Mouse (Mus musculus) embryonic facial prominence, embryonic 10.5 days (tissue): ENCODE results near the gene Rbx1. TPM values are rescaled to one million over a fixed set of nuclear protein-coding genes. Genes with fewer than 3 reads are reported as not detected.
A peak's percentile ranks its signal among the peaks of the same experiment; 100 is the strongest.
"Not testable (repeated sequence)": the region's sequence is repeated elsewhere in the genome, so short reads cannot be mapped to it uniquely, and the experiment has no call there.

Source experiments
- DNase-seq: peaks from one replicate; pipeline ENCODE4 v3.0.0-alpha.2; 2017; ENCODE audit warnings: low spot score
- H3K27ac ChIP-seq: fragments of 300-500 bp; sonication (generic); replicated peaks from 2 replicates; pipeline ENCODE4 v1.5.1; 2016; ENCODE audit warnings: mild to moderate bottlenecking
- H3K27me3 ChIP-seq: fragments of 300-500 bp; sonication (generic); replicated peaks from 2 replicates; pipeline ENCODE4 v1.6.1; 2016; ENCODE audit warnings: low read depth, mild to moderate bottlenecking; ENCODE audit not compliant: poor library complexity, severe bottlenecking
- H3K36me3 ChIP-seq: fragments of 300-500 bp; sonication (generic); replicated peaks from 2 replicates; pipeline ENCODE4 v1.6.1; 2016; ENCODE audit warnings: mild to moderate bottlenecking, moderate library complexity
- H3K4me1 ChIP-seq: fragments of 300-500 bp; sonication (generic); 2 replicates; pipeline ENCODE4 v1.6.1; 2016
- H3K4me3 ChIP-seq: fragments of 300-500 bp; sonication (generic); 2 replicates; pipeline ENCODE4 v1.5.1; 2016; ENCODE audit warnings: mild to moderate bottlenecking, moderate library complexity
- H3K9me3 ChIP-seq: fragments of 300-500 bp; sonication (generic); 2 replicates; pipeline ENCODE4 v1.6.1; 2016; ENCODE audit warnings: mild to moderate bottlenecking
- WGBS: fragments of 180-500 bp; shearing (Covaris S2); methylation state at CpG from one replicate; pipeline ENCODE4 v1.1.7; 2016; 5-methylcytosine and 5-hydroxymethylcytosine counted together
- polyA plus RNA-seq: library from polyadenylated mRNA; unstranded; fragments of >200 nt; fragmentation: Nextera tagmentation; extraction: Ambion mirVana; gene quantifications from 2 replicates; pipeline ENCODE4 v1.2.1, GENCODE M21; 2016

The Rbx1 gene
- polyA plus RNA-seq, 1 experiment from 2014 or later, result 622 TPM

DNA sequence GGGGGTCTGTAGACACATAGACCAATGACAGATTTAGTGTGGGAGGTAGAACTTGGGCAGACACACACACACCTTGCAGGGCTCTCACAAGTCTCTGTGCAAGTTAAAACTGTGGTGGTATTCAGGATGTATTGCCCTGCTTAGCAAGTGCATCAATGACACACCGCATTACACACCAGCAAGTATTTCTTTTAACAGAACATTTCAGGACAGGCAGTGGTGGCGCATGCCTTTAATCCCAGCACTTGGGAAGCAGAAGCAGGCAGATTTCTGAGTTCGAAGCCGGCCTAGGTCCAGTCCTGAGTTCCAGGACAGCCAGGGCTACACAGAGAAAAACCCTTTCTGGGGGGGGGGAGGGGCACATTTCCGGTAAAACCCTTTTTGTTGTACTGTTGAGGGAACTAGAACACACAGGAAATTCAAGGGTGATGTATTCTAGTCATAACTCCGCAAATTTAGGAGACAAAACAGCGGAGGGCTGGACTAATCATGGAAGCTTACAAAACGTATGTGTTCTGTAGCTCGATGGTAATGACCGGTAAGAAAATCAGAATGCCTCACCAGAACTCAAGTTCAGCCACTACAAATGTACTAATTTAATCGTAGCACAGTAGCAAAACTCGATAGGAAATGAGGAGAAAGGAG lies 958 bp upstream of the Rbx1 start:
- H3K27me3 ChIP-seq, result no peaks in the 10 kb centered on the region
- 80% methylated on average over 12 of the region's 12 CpGs for WGBS
- H3K27ac ChIP-seq, result peak overlapping the region; percentile 93
- H3K4me1 ChIP-seq, result peaks cover 20% of the 10 kb centered on the region
- H3K4me3 ChIP-seq, result peak overlapping the region; percentile 79
- peaks cover 36% of the 10 kb centered on the region for H3K36me3 ChIP-seq
- DNase-seq, result no peak
- H3K9me3 ChIP-seq, result peaks cover 8% of the 10 kb centered on the region; the same call in 1 of the 2 replicates

DNA sequence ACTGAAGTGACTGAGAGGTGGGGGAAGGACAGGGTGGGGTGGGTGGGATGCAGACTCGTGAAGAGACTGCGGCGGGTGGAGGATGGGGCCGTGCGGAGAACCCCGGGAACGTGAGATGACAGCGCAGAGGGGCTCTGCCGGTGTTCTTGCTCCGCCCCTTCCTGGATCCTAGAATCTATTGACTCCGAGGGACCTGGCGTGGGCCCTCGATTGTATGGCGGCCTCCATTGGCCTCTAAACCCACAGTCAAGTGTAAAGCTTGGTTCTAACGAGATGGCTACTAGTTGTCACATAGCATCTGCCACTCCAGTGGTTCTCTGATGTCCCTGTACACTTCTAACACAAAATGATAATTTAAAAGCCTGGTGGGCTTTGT lies 630 bp downstream of the Rbx1 start:
- Histone ChIP-seq H3K27me3 (no peaks in the 10 kb centered on the region), H3K27ac (peak overlapping the region; percentile 93), H3K4me3 (peak overlapping the region; percentile 79), H3K36me3 (peaks cover 46% of the 10 kb centered on the region), H3K9me3 (peaks cover 4% of the 10 kb centered on the region; the same call in 1 of the 2 replicates), H3K4me1 (peaks cover 20% of the 10 kb centered on the region)
- 0% methylated on average over 15 of the region's 15 CpGs for WGBS
- no peak for DNase-seq

DNA sequence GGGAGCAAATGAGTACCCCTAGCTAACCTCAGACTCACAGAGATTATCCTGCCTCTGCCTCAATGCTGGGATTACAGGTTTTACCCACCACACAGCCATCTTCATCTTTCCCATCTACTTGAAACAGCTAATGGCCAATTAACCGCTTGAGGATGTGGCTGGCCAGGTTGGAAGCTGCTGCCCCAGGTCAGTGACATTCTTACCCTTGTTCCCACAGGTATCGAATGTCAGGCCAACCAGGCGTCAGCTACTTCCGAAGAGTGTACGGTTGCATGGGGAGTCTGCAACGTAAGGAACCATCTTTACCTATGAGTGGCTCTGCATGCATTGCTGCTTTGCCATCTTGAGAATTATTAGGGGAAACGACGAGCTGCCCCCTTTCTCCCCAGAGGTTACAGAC lies 4.6 kb downstream of the Rbx1 start:
- Histone ChIP-seq H3K27ac (no peak overlapping the region), H3K4me3 (no peak overlapping the region), H3K27me3 (no peaks in the 10 kb centered on the region), H3K9me3 (no peaks in the 10 kb centered on the region), H3K4me1 (peaks cover 14% of the 10 kb centered on the region), H3K36me3 (peaks cover 77% of the 10 kb centered on the region)
- no peak for DNase-seq
- 73% methylated on average over 8 of the region's 8 CpGs for WGBS

DNA sequence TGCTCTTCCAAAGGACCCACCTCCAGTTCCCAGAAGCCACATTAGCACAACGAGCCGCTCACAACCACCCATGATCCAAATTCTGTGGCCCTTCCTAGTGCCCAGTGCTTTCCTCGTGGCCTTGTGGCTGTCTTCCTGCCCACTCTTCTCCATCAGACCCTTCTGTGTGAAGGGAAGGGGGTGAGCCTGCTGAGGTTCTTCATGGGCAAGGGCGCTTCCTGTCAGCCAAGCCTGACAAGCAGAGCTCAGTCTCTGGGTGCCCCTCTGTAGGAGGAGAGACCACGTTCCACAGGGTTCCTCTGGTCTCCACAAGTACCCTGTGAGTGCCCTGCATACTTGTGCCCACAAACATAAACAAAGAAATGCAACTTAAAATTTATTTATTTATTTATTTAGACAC lies 6.2 kb downstream of the Rbx1 start:
- H3K27me3 ChIP-seq, result no peaks in the 10 kb centered on the region
- H3K4me1 ChIP-seq, result peaks cover 12% of the 10 kb centered on the region
- 96% methylated on average over 5 of the region's 5 CpGs for WGBS
- H3K36me3 ChIP-seq, result peaks cover 85% of the 10 kb centered on the region
- H3K4me3 ChIP-seq, result no peak overlapping the region
- no peak overlapping the region for H3K27ac ChIP-seq
- no peak for DNase-seq
- H3K9me3 ChIP-seq, result no peaks in the 10 kb centered on the region

DNA sequence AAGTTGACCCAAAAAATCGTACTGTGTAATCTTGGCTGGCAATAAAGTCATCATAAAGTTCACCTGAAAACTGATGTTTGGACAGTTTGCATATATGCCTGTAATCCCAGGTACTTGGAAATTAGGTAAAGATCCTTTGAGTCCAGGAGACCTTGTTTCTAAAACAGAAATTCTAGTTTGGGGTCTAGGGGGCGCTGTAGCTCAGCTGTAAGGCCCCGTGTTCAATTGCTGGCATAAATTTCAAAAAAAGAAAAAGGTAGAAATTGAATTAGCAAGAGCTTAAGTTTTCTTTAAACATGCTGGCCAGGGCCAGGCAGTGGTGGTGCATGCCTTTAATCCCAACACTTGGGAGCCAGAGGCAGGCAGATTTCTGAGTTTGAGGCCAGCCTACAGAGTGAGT lies 9.6 kb downstream of the Rbx1 start:
- DNase-seq, result no peak
- no peak overlapping the region for H3K4me3 ChIP-seq
- no peak overlapping the region for H3K27ac ChIP-seq
- H3K9me3 ChIP-seq, result no peaks in the 10 kb centered on the region
- no peaks in the 10 kb centered on the region for H3K27me3 ChIP-seq
- peaks cover 5% of the 10 kb centered on the region; the same call in 1 of the 2 replicates for H3K4me1 ChIP-seq
- 46% methylated on average over 3 of the region's 3 CpGs for WGBS
- peaks cover 58% of the 10 kb centered on the region for H3K36me3 ChIP-seq

DNA sequence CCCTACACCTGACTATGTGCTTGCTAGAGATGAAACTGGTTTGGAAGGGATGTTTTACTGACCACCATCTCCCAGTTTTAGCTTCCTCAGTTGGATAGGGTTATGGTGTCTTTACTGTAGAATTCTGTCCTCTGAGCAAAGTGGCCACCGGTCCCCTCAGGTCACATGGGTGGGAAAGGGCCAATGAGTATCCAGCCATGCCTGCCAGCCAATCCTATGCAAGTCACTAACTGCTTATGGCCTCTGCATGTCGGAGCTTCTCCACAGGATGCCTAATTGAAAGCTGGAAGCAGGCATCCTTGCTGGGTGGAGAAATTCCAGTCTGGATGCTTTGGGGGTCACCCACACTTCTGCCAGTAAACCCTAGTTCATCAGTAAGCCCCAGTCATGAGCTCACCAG lies 10.5 kb downstream of the Rbx1 start:
- Histone ChIP-seq H3K4me1 (peaks cover 11% of the 10 kb centered on the region), H3K27me3 (no peaks in the 10 kb centered on the region), H3K4me3 (no peak overlapping the region), H3K9me3 (no peaks in the 10 kb centered on the region), H3K36me3 (peaks cover 49% of the 10 kb centered on the region), H3K27ac (no peak overlapping the region)
- WGBS, result 2% methylated on average over 2 of the region's 2 CpGs
- DNase-seq, result peak; percentile 57

DNA sequence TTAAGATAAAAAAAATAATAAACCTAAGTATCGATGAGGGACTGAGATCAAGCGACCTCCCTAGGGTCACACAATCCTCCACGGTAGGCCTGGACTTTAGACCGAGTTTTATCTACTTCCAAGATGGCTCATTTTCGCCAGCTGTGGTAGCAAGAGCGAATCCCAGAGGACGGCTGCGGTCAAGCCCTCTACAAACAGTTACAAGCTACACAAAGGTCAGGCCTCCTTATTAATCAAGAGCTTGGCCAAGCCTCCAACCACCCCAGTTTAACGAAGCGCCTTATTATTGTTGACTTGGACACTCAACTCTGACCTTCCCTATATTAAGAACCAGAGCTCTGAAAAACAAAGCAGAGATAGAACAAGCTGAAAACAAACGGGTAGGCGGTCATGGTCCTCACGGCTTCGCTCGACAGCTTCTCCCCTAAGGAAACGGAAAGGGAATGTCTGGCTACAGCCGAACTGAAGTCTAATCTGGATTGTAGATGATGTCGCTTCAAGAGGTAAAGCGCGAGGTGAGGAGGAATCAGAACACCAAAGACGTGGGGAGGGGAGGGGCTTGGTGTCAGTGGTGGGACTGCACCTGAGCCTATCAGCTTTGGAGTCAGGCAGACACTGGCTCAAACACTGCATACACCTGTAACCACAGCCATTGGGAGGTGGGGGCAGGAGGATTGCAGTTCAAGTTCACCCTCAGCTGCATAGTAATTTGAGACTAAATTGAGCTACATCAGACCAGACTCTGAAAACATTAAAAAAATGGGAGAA lies 13.5 kb downstream of the Rbx1 start:
- 63% methylated on average over 21 of the region's 21 CpGs for WGBS
- Histone ChIP-seq H3K36me3 (peaks cover 19% of the 10 kb centered on the region), H3K27ac (no peak overlapping the region), H3K4me3 (no peak overlapping the region), H3K4me1 (peaks cover 11% of the 10 kb centered on the region), H3K9me3 (no peaks in the 10 kb centered on the region), H3K27me3 (no peaks in the 10 kb centered on the region)
- no peak for DNase-seq

DNA sequence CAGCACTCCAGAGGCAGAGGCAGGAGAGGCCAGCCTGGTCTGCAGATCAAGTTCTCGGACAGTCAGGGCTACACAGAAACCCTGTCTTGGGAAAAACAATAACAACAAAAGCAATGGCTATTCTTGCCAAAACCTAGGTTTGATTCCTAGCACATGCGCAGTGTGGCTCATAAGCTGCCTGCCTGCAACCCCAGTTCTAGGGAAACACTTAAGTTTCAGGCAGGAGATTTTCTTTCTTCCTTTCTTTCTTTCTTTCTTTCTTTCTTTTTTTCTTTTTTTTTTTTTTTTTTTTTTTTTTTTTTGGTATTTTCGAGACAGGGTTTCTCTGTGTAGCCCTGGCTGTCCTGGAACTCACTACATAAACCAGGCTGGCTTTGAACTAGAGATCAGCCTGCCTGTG lies 14.2 kb downstream of the Rbx1 start:
- not testable (repeated sequence) for H3K27me3 ChIP-seq, H3K4me3 ChIP-seq, H3K27ac ChIP-seq, DNase-seq, H3K9me3 ChIP-seq
- Histone ChIP-seq H3K4me1 (peaks cover 11% of the 10 kb centered on the region), H3K36me3 (peaks cover 12% of the 10 kb centered on the region)
- WGBS, result 64% methylated on average over 3 of the region's 3 CpGs

DNA sequence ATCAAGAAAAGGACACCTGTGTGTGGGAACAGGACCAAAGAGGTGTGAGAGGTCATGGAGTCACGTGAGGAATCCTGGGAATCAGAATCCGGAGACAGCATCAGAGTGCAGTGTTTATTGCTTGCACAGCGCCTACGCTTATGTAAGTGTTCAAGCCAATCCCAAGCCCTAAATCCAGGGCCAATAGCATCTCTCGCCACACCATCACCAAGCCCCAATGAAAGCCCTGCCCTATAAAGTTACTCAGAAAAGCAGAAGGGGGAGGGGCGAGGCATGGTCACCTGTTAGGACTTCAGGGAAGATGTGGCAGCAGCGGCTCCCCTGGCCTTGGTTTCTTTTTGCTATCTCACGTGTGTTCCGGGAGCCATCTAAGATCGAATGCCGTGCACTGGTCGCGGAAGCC lies 14.9 kb downstream of the Rbx1 start:
- H3K36me3 ChIP-seq, result peaks cover 5% of the 10 kb centered on the region; the same call in 1 of the 2 replicates
- peaks cover 11% of the 10 kb centered on the region for H3K4me1 ChIP-seq
- WGBS, result 14% methylated on average over 13 of the region's 13 CpGs
- peak; percentile 54 for DNase-seq
- H3K27ac ChIP-seq, result no peak overlapping the region
- H3K9me3 ChIP-seq, result no peaks in the 10 kb centered on the region
- H3K4me3 ChIP-seq, result peak overlapping the region; percentile 46
- H3K27me3 ChIP-seq, result no peaks in the 10 kb centered on the region

DNA sequence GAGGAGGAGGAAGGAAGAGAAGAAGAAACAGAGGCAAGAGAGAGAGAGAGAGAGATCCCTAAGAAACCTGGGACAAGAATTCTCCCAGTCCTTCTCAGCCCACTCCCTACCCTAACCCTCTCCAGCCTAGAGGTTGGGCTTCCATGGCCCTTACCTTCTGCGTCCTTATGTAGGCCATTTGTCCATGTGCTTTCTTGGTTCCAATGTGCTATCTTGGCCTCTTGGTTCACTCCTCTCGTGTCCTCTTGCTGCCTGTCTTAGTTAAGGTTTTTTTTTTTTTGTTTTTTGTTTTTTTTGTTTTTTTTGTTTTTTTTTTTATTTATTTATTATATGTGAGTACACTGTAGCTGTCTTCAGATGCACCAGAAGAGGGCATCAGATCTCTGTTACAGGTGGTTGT lies 16.9 kb downstream of the Rbx1 start:
- H3K27me3 ChIP-seq, result no peaks in the 10 kb centered on the region

DNA sequence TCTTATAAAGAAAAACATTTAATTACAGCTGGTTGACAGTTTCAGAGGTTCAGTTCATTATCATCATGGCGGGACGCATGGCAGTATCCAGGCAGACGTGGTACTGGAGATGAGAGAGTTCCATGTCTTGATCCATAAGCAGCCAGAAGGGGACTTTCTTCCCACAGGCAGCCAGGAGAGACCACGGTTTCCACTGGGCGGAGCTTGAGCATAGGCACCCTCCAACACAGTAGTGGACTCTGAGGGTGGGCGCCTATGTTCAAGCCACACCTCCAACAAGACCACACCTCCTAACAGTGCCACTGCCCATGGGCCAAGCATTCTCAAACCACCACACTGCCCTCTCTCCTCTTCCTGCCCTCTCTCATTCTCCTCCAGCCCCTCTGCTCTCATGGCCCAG lies 17.6 kb downstream of the Rbx1 start:
- no peak for DNase-seq
- Histone ChIP-seq H3K9me3 (no peaks in the 10 kb centered on the region), H3K4me3 (no peak overlapping the region), H3K27me3 (no peaks in the 10 kb centered on the region), H3K4me1 (peaks cover 6% of the 10 kb centered on the region), H3K27ac (no peak overlapping the region), H3K36me3 (no peaks in the 10 kb centered on the region)
- 86% methylated on average over 6 of the region's 6 CpGs for WGBS

More for the DNA sequence above, 16.9 kb downstream of the Rbx1 start:
- Histone ChIP-seq H3K4me1 (peaks cover 6% of the 10 kb centered on the region), H3K36me3 (no peaks in the 10 kb centered on the region), H3K4me3 (no peak overlapping the region), H3K9me3 (no peaks in the 10 kb centered on the region), H3K27ac (no peak overlapping the region)
- no peak for DNase-seq
- WGBS, result 83% methylated on average over 2 of the region's 2 CpGs

DNA sequence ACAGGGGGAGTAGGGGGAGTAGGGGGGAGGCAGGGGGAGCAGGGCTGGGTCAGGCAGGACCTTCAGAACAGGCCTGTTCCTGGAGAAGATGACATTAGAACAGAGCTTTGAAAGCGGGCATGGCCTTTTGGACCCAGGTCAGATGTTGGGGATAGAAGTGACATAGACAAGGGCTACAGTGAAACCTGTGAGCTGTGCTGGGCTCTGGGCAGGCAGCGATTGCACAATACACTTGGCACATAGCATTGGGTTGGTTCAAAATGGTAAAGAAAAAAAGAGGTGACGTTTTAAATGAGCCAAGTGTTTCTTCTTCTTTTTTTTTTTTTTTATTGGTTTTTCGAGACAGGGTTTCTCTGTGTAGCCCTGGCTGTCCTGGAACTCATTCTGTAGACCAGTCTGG lies 19.4 kb downstream of the Rbx1 start:
- no peaks in the 10 kb centered on the region for H3K9me3 ChIP-seq
- no peaks in the 10 kb centered on the region for H3K27me3 ChIP-seq
- H3K4me1 ChIP-seq, result peaks cover 6% of the 10 kb centered on the region
- no peaks in the 10 kb centered on the region for H3K36me3 ChIP-seq
- H3K4me3 ChIP-seq, result no peak overlapping the region
- H3K27ac ChIP-seq, result no peak overlapping the region
- no peak for DNase-seq
- WGBS, result 88% methylated on average over 4 of the region's 4 CpGs

DNA sequence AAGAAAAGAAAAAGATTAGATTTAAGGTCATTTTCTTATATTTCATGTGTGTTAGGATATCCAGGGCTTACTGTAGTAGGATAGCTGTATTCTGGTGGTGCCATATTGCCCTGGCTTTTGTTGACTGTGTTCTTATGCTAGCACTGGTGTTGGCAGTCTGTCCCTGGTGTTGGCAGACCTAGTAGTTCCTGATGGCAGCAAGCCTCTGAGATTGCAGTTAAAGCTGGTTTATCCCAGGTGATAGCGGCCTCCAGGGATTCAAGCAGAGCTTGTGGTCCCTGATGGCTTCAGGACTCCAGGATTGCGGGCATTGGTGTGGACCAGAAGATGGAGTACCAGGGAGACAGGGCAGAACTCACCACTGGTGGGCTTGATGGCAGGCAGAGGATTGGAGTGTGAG lies 37.4 kb downstream of the Rbx1 start:
- Histone ChIP-seq H3K4me3 (no peak overlapping the region), H3K27me3 (no peaks in the 10 kb centered on the region), H3K27ac (no peak overlapping the region), H3K9me3 (no peaks in the 10 kb centered on the region), H3K36me3 (no peaks in the 10 kb centered on the region), H3K4me1 (no peaks in the 10 kb centered on the region)
- DNase-seq, result no peak
- WGBS, result 95% methylated on average over 2 of the region's 2 CpGs
